Mouse (Mus musculus) stomach, postnatal 0 days (tissue): ENCODE results near the gene Abhd8. TPM values are rescaled to one million over a fixed set of nuclear protein-coding genes. Genes with fewer than 3 reads are reported as not detected.
A peak's percentile ranks its signal among the peaks of the same experiment; 100 is the strongest.

Experiments used
- ATAC-seq: fragments of 200-750 bp; cut with Nextera tagmentation; 2 replicates; pipeline ENCODE4 v1.8.0; 2017; ENCODE audit not compliant: low FRiP score, low TSS enrichment
- DNase-seq: peaks from one replicate; pipeline ENCODE4 v3.0.0-alpha.2; 2016; ENCODE audit warnings: low spot score
- H3K27ac ChIP-seq: fragments of 300-500 bp; sonication (generic); replicated peaks from 2 replicates; pipeline ENCODE4 v1.5.1; 2014; ENCODE audit warnings: mild to moderate bottlenecking, control low read depth
- H3K27me3 ChIP-seq: fragments of 300-500 bp; sonication (generic); 2 replicates; pipeline ENCODE4 v1.6.1; 2014; ENCODE audit warnings: low read length; ENCODE audit not compliant: control insufficient read depth, insufficient read depth
- H3K36me3 ChIP-seq: fragments of 300-500 bp; sonication (generic); 2 replicates; pipeline ENCODE4 v1.6.1; 2014; ENCODE audit warnings: low read length, mixed read lengths; ENCODE audit not compliant: control insufficient read depth, insufficient read depth
- H3K4me1 ChIP-seq: fragments of 300-500 bp; sonication (generic); replicated peaks from 2 replicates; pipeline ENCODE4 v1.6.1; 2014; ENCODE audit warnings: antibody characterized with exemption; ENCODE audit not compliant: control insufficient read depth, insufficient read depth
- H3K4me2 ChIP-seq: fragments of 300-500 bp; sonication (generic); replicated peaks from 2 replicates; pipeline ENCODE4 v1.6.1; 2014; ENCODE audit warnings: low read depth, mild to moderate bottlenecking, control low read depth, moderate library complexity
- H3K4me3 ChIP-seq: fragments of 300-500 bp; sonication (generic); 2 replicates; pipeline ENCODE4 v1.5.1; 2014; ENCODE audit warnings: low read depth, low read length, control low read depth
- H3K9ac ChIP-seq: fragments of 300-500 bp; sonication (generic); 2 replicates; pipeline ENCODE4 v1.6.1; 2014; ENCODE audit warnings: mild to moderate bottlenecking, low read length, control low read depth, mixed read lengths
- H3K9me3 ChIP-seq: fragments of 300-500 bp; sonication (generic); 2 replicates; pipeline ENCODE4 v1.6.1; 2016; ENCODE audit warnings: low read length; ENCODE audit not compliant: control insufficient read depth
- CTCF ChIP-seq: IDR thresholded peaks from 2 replicates; pipeline ENCODE4 v1.5.1; 2016; ENCODE audit warnings: antibody characterized with exemption, low read depth, mild to moderate bottlenecking, moderate library complexity
- EP300 ChIP-seq: optimal IDR thresholded peaks from 2 replicates; pipeline ENCODE3; 2016; ENCODE audit warnings: antibody characterized with exemption
- WGBS: fragments of 180-500 bp; shearing (Covaris S2); extraction: QIAGEN DNeasy Blood & Tissue Kit; methylation state at CpG from one replicate; pipeline ENCODE4 v1.1.7; 2014; 5-methylcytosine and 5-hydroxymethylcytosine counted together
- polyA plus RNA-seq: library from polyadenylated mRNA; unstranded; fragments of >200 nt; fragmentation: Nextera tagmentation; extraction: Ambion mirVana; gene quantifications from 2 replicates; pipeline ENCODE4 v1.2.1, GENCODE M21; 2015

Abhd8 gene
- polyA plus RNA-seq, 1 experiment from 2014 or later = 22.1 TPM

GRCm38 (mm10) chr8:71485142-71486135, 22.0 kb upstream of the Abhd8 start, which contains the start of gene Ano8:
TSS of gene Ano8 (minus strand) at chr8:71485963.
- Histone ChIP-seq H3K9ac (peak within 1 kb of the TSS; percentile 78), H3K4me2 (peak within 1 kb of the TSS; percentile 92), H3K9me3 (no peaks in the 10 kb centered on the region), H3K4me1 (peaks cover 9% of the 10 kb centered on the region), H3K27me3 (no peaks in the 10 kb centered on the region), H3K4me3 (peak within 1 kb of the TSS; percentile 72), H3K27ac (peak within 1 kb of the TSS; percentile 73; the same call in 1 of the 2 replicates), H3K36me3 (no peaks in the 10 kb centered on the region)
- ATAC-seq (peak; percentile 47), DNase-seq (peak; percentile 83)
- WGBS = 7% methylated on average over 44 of the region's 58 CpGs
- TF ChIP-seq CTCF (no peak), EP300 (no peak)

- no peak overlapping the region for H3K27ac ChIP-seq
- TF ChIP-seq CTCF = no peak
- TF ChIP-seq EP300 = no peak
- no peaks in the 10 kb centered on the region for H3K27me3 ChIP-seq
- peaks cover 9% of the 10 kb centered on the region for H3K4me1 ChIP-seq
- 94% methylated on average over 19 of the region's 19 CpGs for WGBS
- no peak for ATAC-seq
- no peak overlapping the region for H3K4me3 ChIP-seq
- no peak overlapping the region for H3K9ac ChIP-seq
- no peak for DNase-seq
- H3K9me3 ChIP-seq = no peaks in the 10 kb centered on the region
- H3K4me2 ChIP-seq = peak overlapping the region; percentile 92; the same call in 1 of the 2 replicates
- no peaks in the 10 kb centered on the region for H3K36me3 ChIP-seq
These were observed 21.3 kb upstream of the Abhd8 start for GRCm38 (mm10) chr8:71484736-71485135.

- ATAC-seq (no peak), DNase-seq (peak; percentile 75)
- no peaks in the 10 kb centered on the region for H3K36me3 ChIP-seq
- TF ChIP-seq CTCF = no peak
- 62% methylated on average over 8 of the region's 8 CpGs for WGBS
- no peak overlapping the region for H3K4me3 ChIP-seq
- no peak overlapping the region for H3K9ac ChIP-seq
- no peaks in the 10 kb centered on the region for H3K9me3 ChIP-seq
- no peak overlapping the region for H3K27ac ChIP-seq
- no peak overlapping the region for H3K4me2 ChIP-seq
- H3K27me3 ChIP-seq = no peaks in the 10 kb centered on the region
- peaks cover 4% of the 10 kb centered on the region; the same call in 1 of the 2 replicates for H3K4me1 ChIP-seq
These were observed 20.5 kb upstream of the Abhd8 start for GRCm38 (mm10) chr8:71483932-71484331.

GRCm38 (mm10) chr8:71478943-71479342, 15.5 kb upstream of the Abhd8 start:
- no peaks in the 10 kb centered on the region for H3K36me3 ChIP-seq
- H3K27me3 ChIP-seq = no peaks in the 10 kb centered on the region
- TF ChIP-seq CTCF (no peak), EP300 (no peak)
- 98% methylated on average over 11 of the region's 11 CpGs for WGBS
- H3K9ac ChIP-seq = no peak overlapping the region
- no peak overlapping the region for H3K27ac ChIP-seq
- ATAC-seq (no peak), DNase-seq (no peak)
- H3K4me3 ChIP-seq = no peak overlapping the region
- H3K4me1 ChIP-seq = no peaks in the 10 kb centered on the region
- no peaks in the 10 kb centered on the region for H3K9me3 ChIP-seq
- no peak overlapping the region for H3K4me2 ChIP-seq

GRCm38 (mm10) chr8:71477196-71477845, 13.9 kb upstream of the Abhd8 start:
- H3K27ac ChIP-seq = no peak overlapping the region
- H3K9me3 ChIP-seq = no peaks in the 10 kb centered on the region
- H3K36me3 ChIP-seq = peaks cover 4% of the 10 kb centered on the region
- H3K4me3 ChIP-seq = peak overlapping the region; percentile 64; the same call in 1 of the 2 replicates
- no peaks in the 10 kb centered on the region for H3K27me3 ChIP-seq
- no peaks in the 10 kb centered on the region for H3K4me1 ChIP-seq
- 52% methylated on average over 14 of the region's 14 CpGs for WGBS
- H3K9ac ChIP-seq = no peak overlapping the region
- peak overlapping the region; percentile 81 for H3K4me2 ChIP-seq
- DNase-seq (no peak), ATAC-seq (no peak)
- TF ChIP-seq EP300 = no peak
- TF ChIP-seq CTCF = peak; percentile 68
